Mouse (Mus musculus): ENCODE measurements at regions not wholly inside any gene's neighbourhood (a gene's known extent, or its start where the extent isn't known, plus 50 kb on each side); places are given as distances from the start of the nearest gene placed in this dataset.

- TF ChIP-seq CTCF (IDR thresholded peaks at IDR 0.05; ENCODE audit: low read depth, low read length) (no peak), POLR2A (IDR thresholded peaks at IDR 0.05; ENCODE audit: extremely low read depth, insufficient read depth, low read length) (no peak)
Measured at GRCm38 (mm10) chr16:25149186-25149585, 137.4 kb upstream of the Tprg start.
